Mouse (Mus musculus) hindlimb bud, embryonic 11.5 days (tissue): ENCODE results near the gene Eif3f.

Experiments
- DNase-seq: peaks from one replicate; pipeline ENCODE4 v3.0.0-alpha.2; 2012; ENCODE audit warnings: low read depth, low spot score; ENCODE audit errors: extremely low spot score

Gene Eif3f

DNA sequence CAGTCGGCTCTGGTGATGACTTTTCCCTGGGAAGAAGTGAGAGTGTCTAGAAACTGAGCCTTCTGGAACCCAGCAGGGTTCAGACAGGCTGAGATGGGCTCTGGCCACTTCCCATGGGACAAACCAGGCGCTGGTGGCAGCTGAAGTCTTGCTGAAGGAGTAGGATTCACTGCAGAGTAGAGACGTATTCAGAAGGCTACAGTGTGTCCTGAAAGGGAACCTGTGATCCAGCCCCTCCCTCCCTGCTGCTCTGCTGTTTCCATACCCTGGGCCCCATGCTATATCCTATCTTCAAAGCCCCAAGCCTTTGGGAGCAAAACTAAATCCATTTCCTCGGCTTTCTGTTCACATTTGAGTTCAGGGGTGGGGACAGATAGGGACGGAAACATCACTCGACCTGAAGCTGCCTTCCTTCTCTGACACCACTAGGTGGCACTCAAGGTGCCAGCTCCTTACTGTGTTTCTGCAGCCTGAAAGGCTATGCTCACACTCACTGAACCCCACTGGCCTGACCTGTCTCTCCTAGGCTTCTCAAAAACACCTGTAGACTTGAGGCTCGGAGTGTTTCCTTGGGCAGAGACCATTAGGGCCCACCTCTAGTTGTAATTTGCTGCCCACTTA, 32.6 kb downstream of the Eif3f start:
- no peak for DNase-seq

DNA sequence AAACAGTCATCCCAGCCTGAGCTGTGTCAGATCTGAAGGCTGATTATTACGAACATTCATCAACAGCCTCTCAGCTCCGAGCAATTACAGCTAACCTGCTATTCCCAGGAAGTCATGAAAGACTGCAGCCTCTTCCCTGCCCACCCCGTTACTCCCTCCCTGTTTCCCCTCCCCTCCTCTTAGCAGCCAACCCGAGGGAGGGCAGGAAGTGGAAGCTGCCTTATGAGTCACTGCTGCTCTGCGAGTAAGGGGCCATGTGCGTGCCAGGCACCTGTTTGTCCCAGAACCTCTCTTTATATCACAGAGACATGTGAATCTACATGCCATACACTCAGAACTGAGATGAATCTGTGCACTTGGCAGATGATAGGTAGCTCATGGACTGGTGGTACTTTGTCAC, 34.0 kb downstream of the Eif3f start:
- no peak for DNase-seq

DNA sequence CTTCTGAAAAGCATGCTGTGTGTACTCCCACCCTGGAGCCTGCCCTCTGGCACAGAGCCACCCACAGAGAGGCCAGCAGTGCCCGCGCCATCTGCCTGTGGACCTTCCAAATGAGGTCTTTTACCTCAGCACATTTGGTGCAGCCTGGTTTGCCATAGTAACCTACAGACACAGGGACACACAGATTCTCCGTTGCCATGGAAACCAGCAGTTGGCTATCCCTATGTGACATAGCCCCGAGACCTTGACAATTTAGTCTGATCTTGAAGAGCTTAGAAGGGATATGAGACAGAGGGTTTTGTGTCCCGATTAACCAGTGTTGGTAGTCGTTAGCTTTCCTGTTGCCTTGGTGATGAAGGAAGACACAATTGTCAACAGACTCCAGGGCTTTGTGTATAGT, 38.1 kb downstream of the Eif3f start:
- no peak for DNase-seq

DNA sequence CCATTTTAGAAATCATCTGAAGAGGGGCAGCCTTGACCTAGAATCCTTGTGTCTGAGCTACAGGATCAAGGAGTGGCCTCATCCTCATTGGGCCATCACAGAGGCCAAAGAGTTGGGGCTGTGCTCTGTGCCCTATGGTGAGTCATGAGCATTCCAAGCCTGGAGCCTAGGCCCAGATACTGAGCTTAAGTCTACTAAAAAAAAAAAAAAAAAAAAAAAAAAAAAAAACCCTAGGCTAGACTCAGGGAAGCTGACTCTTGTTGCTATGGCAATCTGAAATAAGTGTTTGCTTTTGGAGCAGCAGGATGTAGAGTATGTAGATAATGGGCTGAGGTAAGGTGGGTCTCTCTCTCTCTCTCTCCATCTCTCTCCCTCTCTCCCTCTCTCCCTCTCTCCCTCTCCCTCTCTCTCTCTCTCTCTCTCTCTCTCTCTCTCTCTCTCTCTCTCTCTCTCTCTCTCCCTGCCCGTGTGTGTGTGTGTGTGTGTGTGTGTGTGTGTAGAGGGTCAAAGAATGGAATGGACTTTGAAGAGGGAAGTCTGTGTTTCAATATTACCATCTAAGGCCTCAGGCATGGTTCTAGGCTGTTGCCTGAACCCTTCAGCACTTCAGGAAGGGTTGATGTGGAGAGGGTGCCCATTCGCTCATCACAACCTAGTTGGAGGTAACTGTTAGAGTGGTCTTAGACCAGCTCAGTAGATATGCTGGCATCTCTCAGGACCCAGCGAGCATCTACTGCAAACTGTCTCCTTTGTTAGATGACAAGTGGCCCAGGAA, 51.9 kb downstream of the Eif3f start:
- DNase-seq, result no peak

GRCm38 (mm10) chr7:108991207-108991606, 57.0 kb downstream of the Eif3f start:
- no peak for DNase-seq
